Mouse (Mus musculus) lung, postnatal 4 days (tissue): ENCODE data around the gene Spryd3.
A peak's percentile ranks its signal among the peaks of the same experiment; 100 is the strongest.
"Not testable (repeated sequence)": the region's sequence is repeated elsewhere in the genome, so short reads cannot be mapped to it uniquely, and the experiment has no call there.

Experiments
- DNase-seq, 2 experiments: peaks; one replicate each; pipeline ENCODE4 v3.0.0; 2021

Spryd3 gene

DNA sequence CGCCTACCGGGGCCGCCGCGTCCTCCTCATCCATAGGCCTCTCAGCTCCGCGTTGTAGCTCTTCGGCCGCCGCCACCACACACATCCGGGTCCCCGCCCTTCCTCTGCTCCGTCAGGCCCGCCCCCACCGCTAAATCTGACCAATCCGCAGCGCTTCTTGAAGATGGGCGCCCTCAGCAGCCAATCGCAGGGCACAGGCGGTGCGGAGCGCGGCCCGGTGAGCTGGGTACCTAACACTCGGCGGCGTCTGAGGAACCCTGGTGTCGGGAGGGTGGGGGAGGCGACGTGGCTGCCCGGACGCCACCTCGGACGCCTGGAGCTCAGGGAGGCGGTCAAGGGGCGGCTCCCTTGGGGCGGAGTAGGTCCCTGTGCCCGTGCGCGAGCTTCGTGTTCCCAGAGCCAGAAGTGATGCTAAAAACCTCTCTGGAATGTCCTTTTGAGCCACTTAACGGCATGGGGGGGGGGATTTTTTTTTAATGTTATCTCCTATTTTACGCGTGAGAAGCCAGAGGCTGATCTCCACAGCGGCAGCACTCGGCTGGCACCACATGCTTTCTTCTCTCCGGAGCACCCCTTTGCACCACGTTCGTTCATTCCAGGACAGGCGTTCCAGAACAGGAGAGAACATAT is at the start of gene Spryd3:
Spryd3 (minus strand) TSS at position 106 of the 630 bp plus-strand sequence.
- DNase-seq = peak; percentile 98 to 99

DNA sequence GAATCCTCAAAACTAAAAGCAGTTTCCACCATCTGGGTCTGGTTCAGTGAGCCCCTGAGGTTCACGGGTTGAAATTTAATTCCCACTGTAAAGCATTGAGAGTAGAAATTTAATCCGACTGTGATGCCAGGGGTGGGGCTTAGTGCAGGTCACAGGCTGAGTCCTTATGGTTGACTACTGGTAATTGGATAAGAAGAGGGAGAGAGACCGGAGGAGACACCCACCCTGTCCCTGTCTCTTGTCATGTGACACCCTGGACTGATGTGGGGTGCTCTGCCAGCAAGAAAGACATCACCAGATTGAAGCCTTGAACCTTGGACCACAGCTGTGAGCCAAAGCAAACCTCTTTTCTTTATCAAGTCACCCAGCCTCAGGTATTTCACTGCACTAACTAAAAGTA is 47.0 kb upstream of the Spryd3 start:
- DNase-seq = no peak

DNA sequence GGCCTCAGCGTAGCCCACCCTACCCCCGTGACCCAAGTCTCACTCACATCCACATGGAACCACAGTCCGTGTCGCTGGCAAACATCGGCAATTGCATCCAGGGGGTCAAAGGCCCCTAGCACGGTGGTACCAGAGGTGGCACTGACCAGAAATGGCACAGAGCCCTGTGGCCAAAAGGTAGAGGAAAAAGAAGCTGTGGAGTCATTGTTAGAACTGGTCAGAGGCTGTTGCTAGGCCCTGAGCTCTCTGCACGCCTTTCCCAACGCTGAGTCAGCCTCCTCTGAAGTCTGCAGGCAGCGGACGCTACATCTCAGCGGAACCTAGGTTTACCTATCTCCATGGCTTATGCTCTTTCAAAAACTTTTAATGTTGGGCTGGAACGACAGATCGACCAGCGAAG is 43.9 kb upstream of the Spryd3 start:
- DNase-seq = no peak

DNA sequence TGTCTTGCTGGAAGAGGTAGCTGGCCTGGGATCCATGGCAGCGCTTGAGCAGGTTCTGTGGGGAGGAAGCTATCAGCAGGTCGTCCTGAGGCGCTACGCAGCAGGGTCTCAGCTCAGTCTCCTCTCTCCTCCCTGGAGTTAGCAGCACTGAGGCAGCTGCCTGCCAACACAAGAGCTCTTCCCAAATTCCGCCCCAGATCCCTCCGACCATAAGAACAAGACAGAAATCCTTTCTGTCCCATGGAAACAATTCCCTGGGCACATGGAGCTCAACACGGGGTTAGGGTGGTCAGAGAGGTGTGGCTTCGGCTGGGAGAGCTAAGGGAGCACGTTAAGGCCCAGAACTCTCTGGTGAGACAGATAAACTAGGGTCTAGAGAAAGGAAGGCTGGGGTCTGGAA is 43.1 kb upstream of the Spryd3 start:
- no peak for DNase-seq

DNA sequence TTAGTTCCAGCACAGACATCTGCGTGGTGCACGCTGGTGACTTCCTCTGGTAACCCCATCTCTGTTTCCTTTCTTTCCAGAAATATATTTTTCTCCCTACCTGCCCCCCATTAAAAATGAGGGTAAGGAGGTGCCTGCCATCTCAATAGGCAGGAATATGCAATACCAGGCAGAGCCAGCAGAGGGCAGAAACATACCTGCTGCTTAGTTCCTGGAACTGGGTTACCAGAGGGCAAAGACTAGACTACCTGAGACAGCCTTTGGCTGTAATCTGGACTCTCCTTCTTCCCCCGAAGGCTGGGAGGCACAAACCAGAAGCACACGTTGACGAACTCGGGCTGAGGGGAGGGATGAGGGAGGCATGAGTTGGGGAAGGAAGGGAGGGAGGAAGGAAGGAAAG is 42.2 kb upstream of the Spryd3 start:
- DNase-seq = peak; percentile 67 to 86

DNA sequence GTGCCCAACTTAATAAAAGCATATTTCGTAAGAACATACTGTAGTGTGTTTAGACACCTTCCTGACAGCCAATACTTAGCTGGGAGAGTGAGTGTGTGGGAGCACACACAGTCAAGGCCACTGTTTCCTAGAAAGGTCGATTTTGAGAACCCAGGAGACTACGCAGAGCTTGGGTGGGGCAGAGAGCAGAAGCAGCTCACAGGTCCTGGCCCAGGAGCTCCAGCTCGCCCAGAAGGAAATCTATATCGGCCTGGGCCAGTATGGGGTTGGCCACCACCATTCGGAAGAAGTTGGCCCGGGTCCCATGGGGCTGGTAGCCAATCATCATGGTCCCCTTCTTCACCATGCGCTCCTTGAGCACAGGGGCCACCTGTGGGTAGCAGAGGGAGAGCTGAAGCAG is 41.4 kb upstream of the Spryd3 start:
- no peak for DNase-seq

DNA sequence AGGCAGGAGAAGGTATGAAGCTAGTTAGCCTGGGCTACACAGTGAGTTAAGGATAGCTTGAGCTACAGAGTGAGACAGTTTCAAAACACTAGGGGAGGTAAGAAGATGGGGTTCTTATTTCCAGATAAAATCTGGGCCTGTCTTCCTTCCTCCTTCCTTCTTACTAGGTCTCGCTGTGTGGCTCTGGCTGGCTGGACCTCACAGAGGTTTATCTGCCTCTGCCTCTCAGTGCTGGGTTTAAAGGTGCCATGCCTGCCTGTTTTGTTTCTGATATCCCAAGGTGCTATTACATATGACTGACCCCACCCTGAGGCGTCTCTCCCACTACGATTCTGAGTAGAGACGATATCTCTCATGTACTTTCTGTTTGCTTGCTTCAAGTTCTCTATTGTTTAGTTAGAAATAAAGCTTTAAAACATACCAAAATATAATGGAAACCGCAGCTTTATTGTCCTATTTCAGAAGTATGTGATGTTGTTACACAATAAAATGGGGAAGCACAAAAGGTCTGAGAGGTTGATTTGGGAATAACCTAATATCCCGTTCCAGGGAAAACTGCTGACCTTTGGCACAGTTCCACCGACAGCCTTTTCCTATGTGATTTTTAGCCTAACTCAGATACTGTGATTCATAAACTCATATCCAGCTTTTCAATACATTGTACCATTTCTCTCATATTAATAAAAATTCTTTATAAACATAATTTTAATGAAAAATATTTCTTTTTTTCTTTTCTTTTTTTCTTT is 40.7 kb upstream of the Spryd3 start:
- DNase-seq = no peak

DNA sequence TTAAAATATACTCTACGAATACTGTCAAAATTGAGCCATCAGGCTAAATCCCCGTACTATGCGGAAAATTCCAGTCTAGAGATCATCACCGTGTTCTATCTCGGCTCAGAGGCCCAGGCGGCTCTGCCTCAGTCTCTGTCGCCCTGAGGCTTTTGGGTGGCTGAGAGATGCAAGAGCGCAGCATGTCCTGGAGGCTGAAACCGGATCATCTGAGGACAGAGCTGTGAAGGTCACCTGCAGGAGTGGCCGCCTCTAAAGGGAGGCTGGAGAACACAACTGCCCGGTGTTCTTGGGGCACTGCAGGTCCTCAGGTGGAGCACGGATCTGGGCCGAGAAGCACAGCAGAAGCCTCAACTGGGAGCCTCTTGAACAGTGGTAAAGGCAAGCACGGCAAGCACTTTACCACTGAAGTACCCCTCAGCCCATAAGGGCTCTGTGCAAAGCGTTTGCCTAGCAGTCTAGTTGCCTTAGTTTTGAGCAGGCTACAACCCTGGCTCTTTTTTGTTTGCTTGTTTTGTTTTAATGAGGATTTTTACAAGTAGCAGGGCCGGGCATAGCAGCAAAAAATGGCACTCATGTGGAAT is 39.8 kb upstream of the Spryd3 start:
- peak in 1 of 2 experiments; percentile 51 for DNase-seq

DNA sequence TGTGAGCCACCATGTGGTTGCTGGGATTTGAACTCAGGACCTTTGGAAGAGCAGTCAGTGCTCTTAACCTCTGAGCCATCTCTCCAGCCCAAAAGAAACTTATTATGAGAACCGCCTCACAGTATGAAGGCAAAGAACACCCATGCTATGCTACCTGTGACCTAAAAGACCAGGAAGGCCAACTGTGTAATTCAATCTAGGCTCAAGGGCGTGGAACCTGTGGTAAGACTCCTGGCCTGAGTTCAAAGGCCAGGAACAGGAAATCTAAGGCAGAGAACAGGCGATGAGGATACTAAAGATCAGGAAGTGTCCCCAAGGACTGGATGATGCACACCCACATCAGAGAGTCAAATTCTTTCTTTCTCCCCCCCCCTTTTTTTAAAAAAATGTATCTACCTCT is 37.5 kb upstream of the Spryd3 start:
- no peak for DNase-seq

DNA sequence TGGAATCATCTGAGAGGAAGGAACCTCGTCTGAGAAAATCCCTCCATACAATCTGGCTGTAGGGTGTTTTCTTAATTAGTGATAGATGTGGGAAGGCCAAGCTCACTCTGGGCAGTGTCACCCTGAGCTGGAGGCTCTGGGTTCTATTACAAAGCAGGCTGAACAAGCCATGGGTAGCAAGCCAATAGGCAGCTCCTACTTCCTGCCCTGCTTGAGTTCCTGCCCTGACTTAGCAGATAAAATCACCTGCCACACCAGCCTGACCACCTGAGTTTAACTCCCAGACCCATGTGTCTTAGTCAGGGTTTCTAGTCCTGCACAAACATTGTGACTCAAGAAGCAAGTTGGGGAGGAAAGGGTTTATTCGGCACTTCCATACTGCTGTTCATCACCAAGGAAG is 33.0 kb upstream of the Spryd3 start:
- DNase-seq = no peak

DNA sequence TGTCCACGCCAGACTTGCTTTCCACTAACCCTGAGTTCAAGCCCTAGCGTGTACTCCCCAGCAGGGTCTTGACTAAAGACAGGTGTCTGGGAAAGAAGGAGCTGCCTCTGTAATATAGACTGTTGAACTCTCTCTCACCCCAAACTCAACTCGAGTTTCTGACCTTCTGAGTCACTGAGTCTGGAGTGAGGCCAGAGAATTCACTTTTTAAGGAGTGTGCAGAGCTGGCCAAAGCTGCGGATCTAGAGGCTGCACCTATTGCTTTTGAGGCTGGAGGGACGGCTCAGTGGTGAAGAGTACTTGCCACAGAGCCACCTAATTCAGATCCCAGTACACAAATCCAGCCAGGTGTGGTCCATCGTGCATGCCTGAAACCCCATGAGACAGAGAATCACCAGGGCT is 31.6 kb upstream of the Spryd3 start:
- peak in 1 of 2 experiments; percentile 44 for DNase-seq

DNA sequence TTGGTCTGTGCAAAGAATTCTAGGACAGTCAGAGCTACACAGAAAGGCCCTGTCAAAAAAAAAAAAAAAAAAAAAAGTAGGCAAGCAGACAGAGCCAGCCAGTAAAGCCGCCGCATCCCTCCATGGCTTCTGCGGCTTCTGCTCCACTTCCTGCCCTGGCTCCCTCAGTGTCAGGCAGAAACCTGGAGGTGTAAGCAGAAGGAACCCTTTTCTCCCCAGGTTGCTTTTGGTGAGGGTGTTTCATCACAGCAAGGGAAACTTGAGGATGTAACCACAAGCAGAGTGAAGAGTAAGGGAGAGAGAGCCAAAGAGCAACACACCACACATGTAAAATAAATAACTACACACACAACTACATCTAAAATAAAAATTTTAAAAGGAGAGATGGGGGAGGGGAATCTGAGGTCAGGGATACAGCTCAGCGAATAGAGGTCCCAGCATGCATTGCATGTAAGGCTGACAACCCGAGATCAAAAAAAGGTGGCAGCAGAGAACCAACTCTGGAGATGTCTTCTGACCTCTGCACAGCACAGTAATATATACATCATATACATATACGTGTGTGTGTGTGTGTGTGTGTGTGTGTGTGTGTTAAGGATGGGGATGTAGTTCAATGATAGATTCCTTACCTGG is 29.6 kb upstream of the Spryd3 start:
- DNase-seq = no peak

DNA sequence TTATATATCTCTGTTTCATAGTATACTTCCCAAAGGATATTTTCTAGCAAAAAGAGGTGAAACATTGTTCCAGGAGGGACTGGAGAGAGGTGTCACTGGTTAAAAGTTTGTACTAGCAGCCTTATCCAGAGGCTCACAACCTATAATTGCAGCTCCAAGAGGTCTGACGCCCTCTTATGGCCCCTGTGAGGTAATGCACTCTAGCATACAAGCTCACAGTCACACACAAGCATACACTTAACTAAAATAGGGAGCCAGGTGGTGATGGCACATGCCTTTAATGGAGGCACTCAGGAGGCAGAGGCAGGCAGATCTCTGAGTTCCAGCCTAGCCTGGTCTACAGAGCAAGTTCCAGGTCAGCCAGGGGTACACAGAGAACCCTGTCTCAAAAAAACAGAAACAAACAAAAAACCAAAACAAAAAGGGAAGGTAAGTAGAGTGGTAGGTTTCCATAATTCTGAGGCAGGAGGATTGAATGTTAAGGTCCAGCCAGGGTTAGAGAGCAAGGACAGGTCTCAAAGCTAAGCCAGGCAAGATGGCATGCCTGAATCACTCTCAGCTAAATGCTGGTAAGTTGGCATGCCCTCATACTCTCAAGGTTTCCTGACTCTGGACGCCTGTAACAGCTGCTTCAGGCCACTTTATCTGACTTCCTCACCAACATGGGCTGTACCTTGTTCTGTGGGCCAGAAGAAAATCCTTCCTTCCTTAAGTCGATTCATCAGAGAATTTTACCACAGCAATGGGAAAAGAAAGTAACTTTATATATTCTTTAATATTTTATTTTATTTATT is 28.1 kb upstream of the Spryd3 start:
- no peak for DNase-seq

DNA sequence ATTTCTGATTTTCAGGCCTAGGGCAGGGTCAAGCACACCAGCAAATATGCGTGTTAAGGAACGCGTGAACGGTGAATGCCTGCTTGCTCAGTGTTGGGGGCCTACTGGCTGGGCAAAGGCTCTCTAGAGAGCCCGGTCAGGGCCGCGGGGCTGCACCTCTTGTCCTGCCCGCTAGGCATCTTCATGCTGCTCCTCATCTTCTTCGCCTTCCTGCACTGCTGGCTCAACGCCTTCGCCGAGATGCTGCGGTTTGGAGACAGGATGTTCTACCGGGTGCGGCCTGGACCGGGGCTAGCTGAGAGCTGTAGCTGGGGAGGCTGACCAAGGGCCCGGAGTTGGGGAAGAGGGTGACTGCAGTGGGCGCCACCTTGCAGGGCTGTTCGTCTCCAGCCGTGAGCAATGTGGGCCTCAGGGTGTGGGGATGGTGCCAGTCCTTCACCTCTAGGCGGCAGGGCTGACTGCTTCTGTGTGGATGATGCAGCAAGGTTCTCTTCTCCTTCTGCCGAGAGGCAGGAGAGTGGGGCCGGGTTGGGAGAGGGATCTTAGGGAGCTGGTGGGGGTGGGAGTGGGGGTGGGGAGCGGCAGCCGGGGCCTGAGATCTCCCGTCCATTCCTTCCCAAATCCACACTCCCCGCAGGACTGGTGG is 24.5 kb upstream of the Spryd3 start:
- no peak for DNase-seq

DNA sequence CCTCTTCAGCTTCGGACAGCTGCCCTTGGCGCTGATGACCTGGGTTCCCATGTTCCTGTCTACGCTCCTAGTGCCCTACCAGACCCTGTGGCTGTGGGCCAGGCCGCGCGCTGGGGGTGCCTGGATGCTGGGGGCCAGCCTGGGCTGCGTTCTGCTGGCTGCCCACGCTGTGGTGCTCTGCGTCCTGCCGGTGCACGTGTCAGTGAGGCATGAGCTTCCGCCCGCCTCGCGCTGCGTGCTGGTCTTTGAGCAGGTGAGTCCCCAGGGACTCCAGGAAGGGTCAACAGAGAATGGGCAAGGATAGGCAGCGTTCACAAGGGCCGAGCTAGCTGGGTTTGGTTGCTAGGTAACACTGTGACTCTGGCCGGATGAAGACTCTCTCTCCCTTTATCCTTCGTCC is 20.8 kb upstream of the Spryd3 start:
- DNase-seq = no peak

DNA sequence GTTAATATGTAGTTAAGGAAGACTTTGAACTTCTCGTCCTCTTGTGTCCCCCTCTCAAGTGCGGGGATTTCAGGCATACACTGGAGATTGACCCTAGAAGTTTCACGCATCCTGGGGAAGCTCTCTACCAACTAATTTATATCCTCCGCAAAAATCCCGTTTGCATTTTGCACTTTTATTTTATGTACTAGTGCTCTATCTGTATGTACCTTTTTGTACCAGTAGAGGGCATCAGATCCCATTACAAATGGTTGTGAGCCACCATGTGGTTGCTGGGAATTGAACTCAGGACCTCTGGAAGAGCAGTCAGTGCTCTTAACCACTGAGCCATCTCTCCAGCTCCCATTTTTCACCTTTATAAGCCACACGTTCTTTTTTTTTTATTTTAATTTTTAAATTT is 19.0 kb upstream of the Spryd3 start:
- DNase-seq = not testable (repeated sequence)

DNA sequence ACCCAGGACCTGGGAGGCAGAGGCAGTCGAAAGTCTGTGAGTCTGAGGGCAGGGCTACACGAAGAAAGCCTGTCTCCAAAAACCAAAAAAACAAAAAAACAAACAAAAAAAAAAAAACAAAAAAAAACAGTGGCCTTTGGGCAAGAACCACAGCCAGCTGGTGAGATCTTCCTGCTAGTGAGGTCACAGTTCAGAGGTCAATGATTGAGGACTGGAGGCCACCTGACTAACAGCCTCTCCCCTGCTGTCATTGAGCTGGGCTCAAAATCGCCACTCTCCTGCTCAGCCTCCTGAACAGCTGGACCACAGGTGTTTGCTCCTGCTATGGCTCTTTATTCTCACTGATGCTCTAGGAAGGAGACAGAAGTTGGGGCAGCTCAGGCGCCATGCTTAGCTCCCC is 16.6 kb upstream of the Spryd3 start:
- no peak for DNase-seq

DNA sequence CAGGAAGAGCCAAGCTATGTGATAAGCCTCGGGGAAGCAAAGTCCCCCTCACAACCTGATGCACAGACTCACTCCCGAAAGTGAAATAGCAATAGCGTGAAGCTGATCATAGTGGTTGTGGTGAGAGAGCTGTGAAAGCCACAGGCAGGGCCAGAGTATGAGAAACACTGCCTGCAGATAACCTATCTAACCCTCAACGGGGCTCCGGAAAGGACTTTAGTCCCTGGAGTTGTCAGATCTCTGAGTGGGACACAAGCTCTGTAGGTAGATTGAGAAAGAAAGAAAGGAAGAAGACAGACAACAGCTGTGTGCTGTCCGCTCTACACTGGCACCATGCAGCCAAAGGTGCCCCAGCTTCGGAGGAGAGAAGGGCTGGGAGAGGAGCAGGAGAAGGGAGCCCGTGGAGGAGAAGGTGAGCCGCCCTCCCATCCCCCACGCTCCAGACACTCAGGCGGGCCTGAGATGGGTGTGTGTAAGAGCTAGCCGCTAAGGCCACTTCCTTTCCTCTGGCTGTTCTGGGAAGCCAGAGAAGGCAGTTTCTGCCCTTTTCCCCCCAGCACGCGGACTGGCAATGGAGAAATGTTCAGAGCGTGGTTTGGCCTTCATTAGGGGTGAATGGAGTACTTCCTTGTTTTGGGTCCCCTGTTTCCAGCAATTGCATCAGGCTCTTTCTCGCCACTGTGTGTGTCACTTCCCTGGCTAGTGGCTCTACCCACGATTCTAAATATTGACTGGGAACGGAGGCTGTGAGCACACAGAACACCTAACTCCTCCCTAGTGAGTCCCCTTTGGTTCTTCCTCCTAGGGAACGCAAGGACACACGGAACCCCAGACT is 14.5 kb upstream of the Spryd3 start, which contains the start of gene Soat2:
Soat2 (plus strand) TSS at position 226 of the 835 bp plus-strand sequence.
- DNase-seq = peak; percentile 66 to 69

DNA sequence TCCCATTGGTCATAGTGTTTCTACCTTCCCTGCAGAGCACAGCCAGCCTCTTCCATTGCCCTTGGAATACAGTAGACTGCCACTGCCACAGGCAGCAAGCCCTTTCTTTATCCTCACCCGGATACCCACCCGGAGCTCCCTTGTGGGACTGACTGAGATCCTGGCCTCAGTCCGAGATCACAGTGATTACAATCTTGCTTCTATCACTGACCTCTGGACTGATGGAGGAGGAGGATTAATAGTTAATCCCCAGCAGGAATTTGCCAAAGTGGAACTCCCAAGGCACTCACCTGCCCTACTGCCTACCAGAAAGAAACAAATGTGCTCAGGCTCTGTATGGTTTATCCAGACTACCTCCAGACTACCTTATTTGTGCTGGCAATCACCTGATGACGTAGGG is 13.5 kb upstream of the Spryd3 start:
- DNase-seq = no peak

DNA sequence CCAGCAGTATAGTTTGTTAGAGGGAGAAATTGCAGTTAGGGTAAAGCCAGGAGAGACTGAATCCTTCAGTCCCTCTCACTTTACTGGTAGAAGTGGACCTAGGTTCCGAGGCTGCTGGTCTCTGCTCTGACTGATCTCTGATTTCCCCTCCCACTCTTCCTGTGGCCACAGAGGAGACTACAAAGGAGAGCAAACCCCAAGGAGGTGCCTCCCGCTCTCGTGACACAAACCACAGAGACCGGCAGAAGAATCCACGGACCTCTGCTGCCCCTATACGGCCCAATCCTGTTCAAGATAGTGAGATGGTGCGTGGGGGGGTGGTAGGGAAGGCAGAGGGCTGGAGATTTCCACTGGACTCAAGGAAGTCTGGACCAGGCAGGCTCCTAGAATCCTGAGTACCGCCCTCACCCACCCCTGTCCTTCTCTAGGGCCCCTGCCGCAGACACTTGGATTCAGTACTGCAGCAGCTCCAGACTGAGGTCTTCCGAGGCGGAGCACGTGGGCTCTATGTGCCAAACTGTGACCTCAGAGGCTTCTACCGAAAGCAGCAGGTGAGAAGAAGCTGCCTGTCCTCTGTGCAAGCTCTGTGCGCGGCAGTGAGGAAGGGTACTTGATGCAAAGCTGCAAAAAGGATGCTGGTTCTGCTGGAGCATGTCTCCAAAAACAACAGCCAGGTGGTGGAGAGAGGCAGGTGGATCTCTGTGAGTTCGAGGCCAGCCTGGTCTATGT is 11.8 kb upstream of the Spryd3 start:
- DNase-seq = no peak

DNA sequence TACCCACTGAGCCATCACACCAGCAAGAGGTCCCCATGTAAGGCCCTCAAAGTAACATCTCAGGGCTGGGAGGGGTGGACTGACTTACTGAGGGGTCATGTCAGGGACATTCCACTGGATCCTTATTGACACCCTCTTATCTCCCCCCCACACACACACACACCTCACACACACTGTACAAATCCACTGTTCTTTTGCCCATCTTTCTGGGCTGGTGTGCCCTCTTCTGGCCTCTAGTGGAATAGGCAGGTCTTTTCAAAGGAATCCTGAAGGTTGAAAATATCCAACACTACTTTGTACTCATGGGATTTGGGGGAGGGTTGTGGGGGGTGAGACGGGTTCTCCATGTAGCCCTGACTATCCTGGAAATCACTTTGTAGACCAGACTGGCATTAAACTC is 10.8 kb upstream of the Spryd3 start:
- DNase-seq = peak; percentile 41 to 58
